Mouse (Mus musculus) forebrain, embryonic 14.5 days (tissue): ENCODE measurements at regions not wholly inside any gene's neighbourhood (a gene's known extent, or its start where the extent isn't known, plus 50 kb on each side); places are given as distances from the start of the nearest gene placed in this dataset.

Experiments used
- ATAC-seq: fragments of 200-750 bp; cut with Nextera tagmentation; 2 replicates; pipeline ENCODE4 v1.8.0; 2017; ENCODE audit warnings: mild to moderate bottlenecking, moderate library complexity
- DNase-seq: peaks from one replicate; pipeline ENCODE4 v3.0.0-alpha.2; 2015; ENCODE audit warnings: low spot score
- H3K27ac ChIP-seq: fragments of 300-500 bp; sonication (generic); 2 replicates; pipeline ENCODE4 v1.5.1; 2014; ENCODE audit warnings: low read depth, mild to moderate bottlenecking, control low read depth, low read length, moderate library complexity
- H3K27me3 ChIP-seq: fragments of 300-500 bp; sonication (generic); replicated peaks from 2 replicates; pipeline ENCODE4 v1.6.1; 2014; ENCODE audit warnings: low read length, control low read depth, mixed read lengths; ENCODE audit not compliant: control insufficient read depth, insufficient read depth
- H3K36me3 ChIP-seq: fragments of 300-500 bp; sonication (generic); 2 replicates; pipeline ENCODE4 v1.6.1; 2014; ENCODE audit warnings: low read length, control low read depth; ENCODE audit not compliant: control insufficient read depth, insufficient read depth
- H3K4me1 ChIP-seq: fragments of 300-500 bp; sonication (generic); 2 replicates; pipeline ENCODE4 v1.6.1; 2014; ENCODE audit warnings: antibody characterized with exemption, low read length, control low read depth; ENCODE audit not compliant: control insufficient read depth, insufficient read depth
- H3K4me2 ChIP-seq: fragments of 300-500 bp; sonication (generic); 2 replicates; pipeline ENCODE4 v1.6.1; 2014; ENCODE audit warnings: mild to moderate bottlenecking, control low read depth, low read length
- H3K4me3 ChIP-seq: fragments of 300-500 bp; sonication (generic); 2 replicates; pipeline ENCODE4 v1.5.1; 2014; ENCODE audit warnings: low read depth, low read length, control low read depth
- H3K9ac ChIP-seq: fragments of 300-500 bp; sonication (generic); 2 replicates; pipeline ENCODE4 v1.6.1; 2014; ENCODE audit warnings: mild to moderate bottlenecking, low read length, control low read depth, moderate library complexity
- H3K9me3 ChIP-seq: fragments of 300-500 bp; sonication (generic); replicated peaks from 2 replicates; pipeline ENCODE4 v1.6.1; 2016; ENCODE audit warnings: low read length, control low read depth, mixed read lengths; ENCODE audit not compliant: control insufficient read depth
- WGBS: fragments of 180-500 bp; shearing (Covaris S2); extraction: QIAGEN DNeasy Blood & Tissue Kit; methylation state at CpG from one replicate; pipeline ENCODE4 v1.1.7; 2014; 5-methylcytosine and 5-hydroxymethylcytosine counted together

GRCm38 (mm10) chr6:116767738-116768522, 51.2 kb upstream of the Tmem72 start:
- 39% methylated on average over 17 of the region's 17 CpGs for WGBS

GRCm38 (mm10) chr6:116774954-116775675, 58.4 kb upstream of the Tmem72 start:
- no peak overlapping the region for H3K4me3 ChIP-seq
- H3K4me1 ChIP-seq: no peaks in the 10 kb centered on the region
- WGBS: 81% methylated on average over 12 of the region's 12 CpGs

More at GRCm38 (mm10) chr6:116767738-116768522, 51.2 kb upstream of the Tmem72 start:
- Histone ChIP-seq H3K4me3 (no peak overlapping the region), H3K27me3 (no peaks in the 10 kb centered on the region), H3K4me1 (no peaks in the 10 kb centered on the region), H3K27ac (no peak overlapping the region), H3K9me3 (no peaks in the 10 kb centered on the region), H3K36me3 (no peaks in the 10 kb centered on the region), H3K9ac (no peak overlapping the region), H3K4me2 (no peak overlapping the region)
- ATAC-seq (peak; percentile 71; the same call in 1 of the 2 replicates), DNase-seq (peak; percentile 71)

DNA sequence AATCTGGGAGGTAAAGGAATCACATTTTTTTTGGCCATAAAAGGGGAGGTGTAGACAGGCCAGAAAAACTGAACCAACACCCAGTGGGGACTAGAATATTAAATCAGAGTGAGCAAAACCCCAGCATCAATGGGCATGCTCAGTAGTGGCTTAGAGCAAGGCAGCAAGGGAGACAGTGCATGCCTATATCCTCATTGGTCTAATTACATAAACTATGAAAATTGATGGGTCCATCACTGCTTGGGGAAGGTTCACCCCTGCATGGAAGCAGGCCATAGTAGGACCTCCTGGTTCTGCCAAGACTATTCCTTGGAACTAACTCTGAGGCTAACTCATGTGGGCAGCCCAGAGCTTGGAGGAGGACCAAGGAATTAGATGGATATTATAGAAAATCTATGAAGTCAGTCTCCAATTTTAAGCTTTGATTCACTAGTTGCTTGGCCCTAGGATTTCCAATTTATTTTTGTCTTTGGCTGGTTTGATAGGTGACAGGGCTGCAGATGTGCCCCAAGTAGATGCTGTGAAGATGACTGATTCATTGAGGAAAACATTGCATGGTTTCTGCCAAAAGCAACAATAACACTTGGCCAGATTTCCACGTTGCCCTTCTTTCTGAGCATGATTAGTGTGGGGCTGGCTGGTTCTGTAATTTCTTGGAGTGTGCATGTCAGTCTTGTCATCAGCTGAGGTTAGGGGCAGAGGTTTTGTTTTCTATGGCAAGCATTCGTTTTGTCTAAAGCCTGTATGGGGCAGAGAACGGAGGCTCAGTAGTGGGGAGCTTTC, 70.0 kb upstream of the Tmem72 start:
- no peak overlapping the region for H3K9ac ChIP-seq
- no peak overlapping the region for H3K27ac ChIP-seq
- DNase-seq (no peak), ATAC-seq (no peak)
- H3K27me3 ChIP-seq: no peaks in the 10 kb centered on the region
- no peaks in the 10 kb centered on the region for H3K36me3 ChIP-seq
- H3K4me1 ChIP-seq: peaks cover 2% of the 10 kb centered on the region; the same call in 1 of the 2 replicates
- no peak overlapping the region for H3K4me3 ChIP-seq
- no peak overlapping the region for H3K4me2 ChIP-seq
- H3K9me3 ChIP-seq: no peaks in the 10 kb centered on the region
- WGBS: 43% methylated on average over 3 of the region's 3 CpGs

More at GRCm38 (mm10) chr6:116774954-116775675, 58.4 kb upstream of the Tmem72 start:
- H3K27me3 ChIP-seq: no peaks in the 10 kb centered on the region
- DNase-seq: no peak
- H3K9ac ChIP-seq: no peak overlapping the region
- ATAC-seq: no peak
- no peaks in the 10 kb centered on the region for H3K36me3 ChIP-seq
- H3K4me2 ChIP-seq: no peak overlapping the region
- H3K27ac ChIP-seq: no peak overlapping the region
- no peaks in the 10 kb centered on the region for H3K9me3 ChIP-seq

GRCm38 (mm10) chr6:116793321-116793960, 76.7 kb upstream of the Tmem72 start:
- no peak overlapping the region for H3K27ac ChIP-seq
- H3K9ac ChIP-seq: no peak overlapping the region
- no peak for ATAC-seq
- H3K9me3 ChIP-seq: no peaks in the 10 kb centered on the region
- WGBS: 84% methylated on average over 4 of the region's 4 CpGs
- no peak for DNase-seq
- H3K4me1 ChIP-seq: no peaks in the 10 kb centered on the region
- H3K4me3 ChIP-seq: no peak overlapping the region
- H3K4me2 ChIP-seq: no peak overlapping the region
- H3K27me3 ChIP-seq: no peaks in the 10 kb centered on the region
- H3K36me3 ChIP-seq: no peaks in the 10 kb centered on the region

GRCm38 (mm10) chr6:116793961-116794336, 77.2 kb upstream of the Tmem72 start:
- H3K27me3 ChIP-seq: no peaks in the 10 kb centered on the region
- no peak overlapping the region for H3K4me2 ChIP-seq
- H3K4me3 ChIP-seq: no peak overlapping the region
- ATAC-seq (no peak), DNase-seq (no peak)
- no peaks in the 10 kb centered on the region for H3K9me3 ChIP-seq
- H3K4me1 ChIP-seq: no peaks in the 10 kb centered on the region
- no peak overlapping the region for H3K27ac ChIP-seq
- 80% methylated on average over 9 of the region's 9 CpGs for WGBS
- no peaks in the 10 kb centered on the region for H3K36me3 ChIP-seq
- no peak overlapping the region for H3K9ac ChIP-seq

DNA sequence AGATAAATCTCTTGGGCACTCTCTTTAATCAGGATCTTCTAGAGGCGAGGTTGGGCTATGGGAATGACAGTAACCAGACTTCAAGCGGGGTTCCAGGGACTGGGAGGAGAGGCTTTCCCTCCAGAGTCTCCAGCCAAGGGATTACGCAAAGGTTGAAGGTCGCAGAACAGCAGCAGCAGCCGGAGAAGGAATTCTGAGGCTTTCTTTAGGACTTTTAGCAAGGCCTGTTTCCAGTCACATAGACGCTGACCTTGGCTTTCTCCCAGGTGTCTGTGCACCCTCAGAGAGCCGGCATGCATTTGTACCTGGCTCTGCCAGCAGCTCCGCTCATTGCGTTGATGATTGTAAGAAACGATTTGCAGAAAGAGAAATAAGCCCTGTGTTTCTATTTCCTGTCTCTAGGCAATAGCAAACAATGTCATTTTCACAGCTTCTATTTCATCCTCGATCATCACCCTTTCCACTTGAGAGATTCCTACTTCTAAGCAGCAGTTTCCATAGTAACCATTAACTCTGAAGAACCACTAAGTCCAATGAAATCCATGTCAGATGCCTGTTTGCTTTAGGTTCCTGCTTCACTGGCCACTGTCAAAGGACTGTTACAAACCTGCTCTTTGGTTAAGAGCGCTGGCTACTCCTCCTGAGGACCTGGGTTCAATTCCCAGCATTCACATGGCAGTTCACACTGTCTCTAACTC, 104.7 kb upstream of the Tmem72 start:
- no peak overlapping the region for H3K9ac ChIP-seq
- no peaks in the 10 kb centered on the region for H3K4me1 ChIP-seq
- no peaks in the 10 kb centered on the region for H3K36me3 ChIP-seq
- no peaks in the 10 kb centered on the region for H3K27me3 ChIP-seq
- H3K9me3 ChIP-seq: no peaks in the 10 kb centered on the region
- 54% methylated on average over 12 of the region's 12 CpGs for WGBS
- H3K4me2 ChIP-seq: no peak overlapping the region
- DNase-seq (peak; percentile 70), ATAC-seq (peak; percentile 55; the same call in 1 of the 2 replicates)
- peak overlapping the region; percentile 35 for H3K27ac ChIP-seq
- H3K4me3 ChIP-seq: no peak overlapping the region

- no peak for DNase-seq
- H3K36me3 ChIP-seq: no peaks in the 10 kb centered on the region
Observed at GRCm38 (mm10) chr6:116822605-116823004, 105.9 kb upstream of the Tmem72 start.

GRCm38 (mm10) chr6:116825628-116826027, 108.9 kb upstream of the Tmem72 start:
- Histone ChIP-seq H3K9me3 (no peaks in the 10 kb centered on the region), H3K27ac (no peak overlapping the region), H3K4me2 (no peak overlapping the region), H3K9ac (no peak overlapping the region), H3K4me1 (no peaks in the 10 kb centered on the region), H3K4me3 (no peak overlapping the region), H3K36me3 (no peaks in the 10 kb centered on the region), H3K27me3 (no peaks in the 10 kb centered on the region)
- DNase-seq (no peak), ATAC-seq (no peak)
- 81% methylated on average over 2 of the region's 2 CpGs for WGBS

More at GRCm38 (mm10) chr6:116822605-116823004, 105.9 kb upstream of the Tmem72 start:
- Histone ChIP-seq H3K9ac (no peak overlapping the region), H3K4me2 (no peak overlapping the region), H3K9me3 (no peaks in the 10 kb centered on the region), H3K4me1 (no peaks in the 10 kb centered on the region), H3K4me3 (no peak overlapping the region), H3K27me3 (no peaks in the 10 kb centered on the region), H3K27ac (no peak overlapping the region)
- 93% methylated on average over 6 of the region's 6 CpGs for WGBS
- ATAC-seq: no peak
